Mouse (Mus musculus) common myeloid progenitor, adult 5-6 weeks (primary cell): Measurements from ENCODE around the gene Echdc3. TPM values are rescaled to one million over a fixed set of nuclear protein-coding genes. Genes with fewer than 3 reads are reported as not detected.

Source experiments
- ATAC-seq: replicated peaks from 2 replicates; pipeline ENCODE4 v1.8.0; 2016; ENCODE audit warnings: low read depth, mild to moderate bottlenecking, moderate TSS enrichment, inconsistent platforms; ENCODE audit not compliant: poor library complexity, severe bottlenecking
- total RNA-seq: library from RNA; stranded (forward); fragments of 200-1000, 187-1606 nt; gene quantifications from 2 replicates; pipeline ENCODE4 v1.2.3, GENCODE M21; 2017

Gene Echdc3
- total RNA-seq, 1 experiment from 2014 or later = 0.78 TPM

- ATAC-seq = no peak
These were observed 14.2 kb upstream of the Echdc3 start for GRCm38 (mm10) chr2:6227059-6227445.

- ATAC-seq = no peak
These were observed 13.7 kb upstream of the Echdc3 start for GRCm38 (mm10) chr2:6226361-6227058.

- peak; percentile 99 for ATAC-seq
These were observed 7.4 kb upstream of the Echdc3 start for GRCm38 (mm10) chr2:6220141-6220805.

GRCm38 (mm10) chr2:6212327-6212723 is 508 bp downstream of the Echdc3 start:
- ATAC-seq = no peak

- no peak for ATAC-seq
These were observed 2.0 kb downstream of the Echdc3 start for GRCm38 (mm10) chr2:6210840-6211239.

GRCm38 (mm10) chr2:6209746-6210145 is 3.1 kb downstream of the Echdc3 start:
- ATAC-seq = no peak

GRCm38 (mm10) chr2:6209116-6209515 is 3.7 kb downstream of the Echdc3 start:
- ATAC-seq = peak; percentile 36; the same call in 1 of the 2 replicates

- ATAC-seq = no peak
These were observed 5.1 kb downstream of the Echdc3 start for GRCm38 (mm10) chr2:6207736-6208135.

GRCm38 (mm10) chr2:6196363-6196973 is 16.4 kb downstream of the Echdc3 start:
- no peak for ATAC-seq

- no peak for ATAC-seq
These were observed 17.2 kb downstream of the Echdc3 start for GRCm38 (mm10) chr2:6195468-6196239.

- no peak for ATAC-seq
These were observed 18.3 kb downstream of the Echdc3 start for GRCm38 (mm10) chr2:6194497-6194896.

- ATAC-seq = no peak
These were observed 19.3 kb downstream of the Echdc3 start for GRCm38 (mm10) chr2:6193591-6193973.

- ATAC-seq = peak; percentile 92
These were observed 19.8 kb downstream of the Echdc3 start for GRCm38 (mm10) chr2:6192820-6193590.

GRCm38 (mm10) chr2:6190036-6190435 is 22.8 kb downstream of the Echdc3 start:
- no peak for ATAC-seq

GRCm38 (mm10) chr2:6189675-6189998 is 23.2 kb downstream of the Echdc3 start:
- ATAC-seq = no peak

- ATAC-seq = peak; percentile 46; the same call in 1 of the 2 replicates
These were observed 23.8 kb downstream of the Echdc3 start for GRCm38 (mm10) chr2:6188891-6189674.

GRCm38 (mm10) chr2:6187418-6187817 is 25.4 kb downstream of the Echdc3 start:
- ATAC-seq = no peak

GRCm38 (mm10) chr2:6186913-6187312 is 25.9 kb downstream of the Echdc3 start:
- no peak for ATAC-seq

GRCm38 (mm10) chr2:6179749-6180117 is 33.1 kb downstream of the Echdc3 start:
- ATAC-seq = no peak
